Mouse (Mus musculus): ENCODE measurements around the gene Cox4i2. TPM values are rescaled to one million over a fixed set of nuclear protein-coding genes. Genes with fewer than 3 reads are reported as not detected.

Cox4i2 gene
- polyA plus RNA-seq, 1 experiment = not detected

- Histone ChIP-seq H3K4me1 (ENCODE audit: control insufficient read depth, insufficient read depth, low read length) (peaks cover 3% of the 10 kb centered on the region; the same call in 1 of the 2 replicates), H3K4me3 (ENCODE audit: insufficient read depth, low read length) (no peak overlapping the region), H3K27ac (ENCODE audit: insufficient read depth, low read depth, low read length) (no peak overlapping the region)
- no peak for TF ChIP-seq POLR2A (IDR thresholded peaks at IDR 0.05; ENCODE audit: borderline replicate concordance, low read depth, low read length)
These were observed 20.8 kb upstream of the Cox4i2 start for GRCm38 (mm10) chr2:152733201-152733600.

GRCm38 (mm10) chr2:152734501-152734900, 19.5 kb upstream of the Cox4i2 start:
- Histone ChIP-seq H3K4me1 (ENCODE audit: control insufficient read depth, insufficient read depth, low read length) (peaks cover 8% of the 10 kb centered on the region), H3K4me3 (ENCODE audit: insufficient read depth, low read length) (no peak overlapping the region), H3K27ac (ENCODE audit: insufficient read depth, low read depth, low read length) (no peak overlapping the region)
- no peak for TF ChIP-seq POLR2A (IDR thresholded peaks at IDR 0.05; ENCODE audit: borderline replicate concordance, low read depth, low read length)
- TF ChIP-seq CTCF (IDR thresholded peaks at IDR 0.05; ENCODE audit: low read depth, low read length) = no peak

GRCm38 (mm10) chr2:152734984-152735383, 19.0 kb upstream of the Cox4i2 start:
- Histone ChIP-seq H3K4me3 (ENCODE audit: insufficient read depth, low read length) (peak overlapping the region; percentile 30; the same call in 1 of the 2 replicates), H3K4me1 (ENCODE audit: control insufficient read depth, insufficient read depth, low read length) (peaks cover 10% of the 10 kb centered on the region)
- TF ChIP-seq CTCF (IDR thresholded peaks at IDR 0.05; ENCODE audit: low read depth, low read length) = no peak
- no peak for TF ChIP-seq POLR2A (IDR thresholded peaks at IDR 0.05; ENCODE audit: borderline replicate concordance, low read depth, low read length)

GRCm38 (mm10) chr2:152736090-152736601, 17.8 kb upstream of the Cox4i2 start, which contains the start of gene Id1:
Gene Id1 (plus strand): TSS chr2:152736251.
- peak within 1 kb of the TSS; percentile 52 for H3K4me3 ChIP-seq (ENCODE audit: insufficient read depth, low read length)
- no peak for TF ChIP-seq POLR2A (IDR thresholded peaks at IDR 0.05; ENCODE audit: borderline replicate concordance, low read depth, low read length)
- no peak for TF ChIP-seq CTCF (IDR thresholded peaks at IDR 0.05; ENCODE audit: low read depth, low read length)
- peaks cover 19% of the 10 kb centered on the region for H3K4me1 ChIP-seq (ENCODE audit: control insufficient read depth, insufficient read depth, low read length)
- no peak within 1 kb of the TSS for H3K27ac ChIP-seq (ENCODE audit: insufficient read depth, low read depth, low read length)

More at GRCm38 (mm10) chr2:152734984-152735383, 19.0 kb upstream of the Cox4i2 start:
- H3K27ac ChIP-seq (ENCODE audit: insufficient read depth, low read depth, low read length) = no peak overlapping the region

GRCm38 (mm10) chr2:152736748-152737147, 17.2 kb upstream of the Cox4i2 start:
- Histone ChIP-seq H3K4me3 (ENCODE audit: insufficient read depth, low read length) (peak overlapping the region; percentile 52), H3K4me1 (ENCODE audit: control insufficient read depth, insufficient read depth, low read length) (peaks cover 23% of the 10 kb centered on the region), H3K27ac (ENCODE audit: insufficient read depth, low read depth, low read length) (no peak overlapping the region)
- TF ChIP-seq CTCF (IDR thresholded peaks at IDR 0.05; ENCODE audit: low read depth, low read length) = no peak
- no peak for TF ChIP-seq POLR2A (IDR thresholded peaks at IDR 0.05; ENCODE audit: borderline replicate concordance, low read depth, low read length)

- TF ChIP-seq POLR2A (IDR thresholded peaks at IDR 0.05; ENCODE audit: borderline replicate concordance, low read depth, low read length) (no peak), CTCF (IDR thresholded peaks at IDR 0.05; ENCODE audit: low read depth, low read length) (no peak)
- H3K4me1 ChIP-seq (ENCODE audit: control insufficient read depth, insufficient read depth, low read length) = peaks cover 27% of the 10 kb centered on the region
These were observed 16.4 kb upstream of the Cox4i2 start for GRCm38 (mm10) chr2:152737306-152738221.

GRCm38 (mm10) chr2:152738341-152738740, 15.6 kb upstream of the Cox4i2 start:
- no peak overlapping the region for H3K4me3 ChIP-seq (ENCODE audit: insufficient read depth, low read length)
- no peak for TF ChIP-seq POLR2A (IDR thresholded peaks at IDR 0.05; ENCODE audit: borderline replicate concordance, low read depth, low read length)
- TF ChIP-seq CTCF (IDR thresholded peaks at IDR 0.05; ENCODE audit: low read depth, low read length) = no peak
- H3K27ac ChIP-seq (ENCODE audit: insufficient read depth, low read depth, low read length) = no peak overlapping the region
- peaks cover 27% of the 10 kb centered on the region for H3K4me1 ChIP-seq (ENCODE audit: control insufficient read depth, insufficient read depth, low read length)

More at GRCm38 (mm10) chr2:152737306-152738221, 16.4 kb upstream of the Cox4i2 start:
- Histone ChIP-seq H3K4me3 (ENCODE audit: insufficient read depth, low read length) (no peak overlapping the region), H3K27ac (ENCODE audit: insufficient read depth, low read depth, low read length) (no peak overlapping the region)

GRCm38 (mm10) chr2:152739031-152739841, 14.7 kb upstream of the Cox4i2 start:
- Histone ChIP-seq H3K4me3 (ENCODE audit: insufficient read depth, low read length) (peak overlapping the region; percentile 64), H3K27ac (ENCODE audit: insufficient read depth, low read depth, low read length) (no peak overlapping the region; the same call in 1 of the 2 replicates), H3K4me1 (ENCODE audit: control insufficient read depth, insufficient read depth, low read length) (peaks cover 27% of the 10 kb centered on the region)
- TF ChIP-seq POLR2A (IDR thresholded peaks at IDR 0.05; ENCODE audit: borderline replicate concordance, low read depth, low read length) (no peak), CTCF (IDR thresholded peaks at IDR 0.05; ENCODE audit: low read depth, low read length) (no peak)

- no peak for TF ChIP-seq POLR2A (IDR thresholded peaks at IDR 0.05; ENCODE audit: borderline replicate concordance, low read depth, low read length)
- no peak for TF ChIP-seq CTCF (IDR thresholded peaks at IDR 0.05; ENCODE audit: low read depth, low read length)
- Histone ChIP-seq H3K4me1 (ENCODE audit: control insufficient read depth, insufficient read depth, low read length) (peaks cover 27% of the 10 kb centered on the region), H3K4me3 (ENCODE audit: insufficient read depth, low read length) (peak overlapping the region; percentile 64), H3K27ac (ENCODE audit: insufficient read depth, low read depth, low read length) (no peak overlapping the region)
These were observed 14.1 kb upstream of the Cox4i2 start for GRCm38 (mm10) chr2:152739842-152740260.

All from bone marrow macrophage, adult 2 months (primary cell).